26 mouse cellular contexts compared by ENCODE assay signal in the genomic region with DNA sequence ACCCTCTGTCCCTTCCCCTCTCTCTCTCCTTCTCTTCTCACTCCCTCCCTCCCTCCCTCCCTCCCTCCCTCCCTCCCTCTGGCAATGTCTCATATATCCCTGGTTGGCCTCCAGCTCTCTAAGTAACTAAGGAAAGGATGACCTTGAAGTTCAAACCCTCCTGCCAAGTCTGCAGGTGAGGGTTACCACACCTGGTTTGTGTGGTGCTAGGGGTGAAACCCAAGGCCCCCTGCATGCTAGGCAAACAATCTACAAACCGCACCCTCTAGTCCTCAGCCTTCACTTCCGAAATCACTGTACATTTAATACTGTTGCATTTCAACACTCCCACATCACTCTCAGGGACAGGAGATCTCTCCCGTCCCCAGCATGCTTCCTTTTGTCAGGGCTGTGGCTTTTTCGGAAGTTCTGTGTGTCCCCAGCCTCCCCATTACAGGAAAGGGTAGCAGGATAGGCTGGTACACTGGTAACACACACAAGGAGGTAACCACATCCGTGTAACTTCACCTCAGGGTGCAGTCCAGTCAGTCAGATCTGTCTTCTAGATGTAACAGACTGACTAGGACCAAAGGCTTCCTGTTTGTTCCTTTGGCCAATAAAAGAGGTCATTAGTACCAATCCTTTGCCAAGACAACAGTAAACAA. TPM values are rescaled to one million over a fixed set of nuclear protein-coding genes. Genes with fewer than 3 reads are reported as not detected.
A peak's percentile ranks its signal among the peaks of the same experiment; 100 is the strongest.
DNase-seq lines count a peak whose midpoint lies in the region; ATAC-seq and TF ChIP-seq lines count a peak whose summit lies in the region.
"Had no signal": no experiment of that assay in that cellular context is flagged by ENCODE, and none has a peak within 500 bp of the region (broad histone marks: within the 10 kb centered on the region; RNA-seq: fewer than 3 reads in every experiment).

No protein-coding gene starts in this region.

- peaks cover 22% of the 10 kb centered on the region for H3K9me3 ChIP-seq in megakaryocyte, embryonic 14.5 days
- H3K9me3 ChIP-seq in stomach, postnatal 0 days (ENCODE audit: control insufficient read depth, low read length), result no peaks in the 10 kb centered on the region
- H3K9me3 ChIP-seq in heart, embryonic 10.5 days, result no peaks in the 10 kb centered on the region

- no peak for TF ChIP-seq EP300 in stomach, postnatal 0 days (optimal IDR thresholded peaks at IDR 0.05)

- peaks cover 68% of the 10 kb centered on the region for H3K27me3 ChIP-seq in megakaryocyte, embryonic 14.5 days (replicated peaks)
- H3K27me3 ChIP-seq in stomach, postnatal 0 days (ENCODE audit: control insufficient read depth, insufficient read depth, low read length), result no peaks in the 10 kb centered on the region
- peaks cover 5% of the 10 kb centered on the region; the same call in 1 of the 2 replicates for H3K27me3 ChIP-seq in heart, embryonic 10.5 days (ENCODE audit: insufficient read depth, poor library complexity, severe bottlenecking)

- no peaks in the 10 kb centered on the region for H3K36me3 ChIP-seq in megakaryocyte, embryonic 14.5 days (replicated peaks; ENCODE audit: low read length)
- H3K36me3 ChIP-seq in stomach, postnatal 0 days (ENCODE audit: control insufficient read depth, insufficient read depth, low read length), result no peaks in the 10 kb centered on the region
- H3K36me3 ChIP-seq in heart, embryonic 10.5 days, result no peaks in the 10 kb centered on the region
- H3K36me3 ChIP-seq: limb, embryonic 13.5 days had no signal

- WGBS in stomach, postnatal 0 days, result 30% methylated on average over 5 of the region's 5 CpGs
- WGBS in heart, embryonic 10.5 days, result 44% methylated on average over 5 of the region's 5 CpGs

- peak overlapping the region; percentile 28 for H3K4me3 ChIP-seq in megakaryocyte, embryonic 14.5 days (replicated peaks)
- no peak overlapping the region for H3K4me3 ChIP-seq in stomach, postnatal 0 days (ENCODE audit: low read depth, low read length)
- no peak overlapping the region for H3K4me3 ChIP-seq in heart, embryonic 10.5 days
- H3K4me3 ChIP-seq: erythroblast, embryonic 14.5 days; gastrocnemius, adult 2 months; limb, embryonic 13.5 days; myocyte had no signal

- ATAC-seq in stomach, postnatal 0 days (ENCODE audit: low FRiP score, low TSS enrichment), result peak; percentile 69
- no peak for ATAC-seq in erythroblast, adult 5-6 weeks (replicated peaks; ENCODE audit: low FRiP score, poor library complexity, severe bottlenecking)
- ATAC-seq: forebrain, embryonic 16.5 days; hindbrain, embryonic 16.5 days had no signal

- peak; percentile 28 for DNase-seq in kidney, adult 18-20 months
- DNase-seq in kidney, adult 8-10 months, result no peak
- DNase-seq in lung, postnatal 36 days, result peak; percentile 30
- no peak for DNase-seq in lung, postnatal 4 days
- peak; percentile 30 for DNase-seq in stomach, postnatal 0 days (ENCODE audit: low spot score)
- no peak for DNase-seq in heart, embryonic 10.5 days (ENCODE audit: low spot score)
- DNase-seq: adrenal gland, adult 8-10 months; cerebellum, adult 9-10 months; embryo, embryonic 11 days; gastrocnemius, adult 2 months; heart, adult 18-20 months; heart, postnatal 10 days; right cerebral cortex, postnatal 14 days; thymus, adult 18-20 months had no signal

- no peak overlapping the region for H3K4me2 ChIP-seq in stomach, postnatal 0 days (replicated peaks; ENCODE audit: low read depth)
- H3K4me2 ChIP-seq: limb, embryonic 13.5 days; midbrain, embryonic 11.5 days had no signal

- H3K4me1 ChIP-seq in megakaryocyte, embryonic 14.5 days, result peaks cover 10% of the 10 kb centered on the region
- 0 out of 2 replicates have a peak, but pooled peaks cover 4% of the 10 kb centered on the region for H3K4me1 ChIP-seq in stomach, postnatal 0 days (replicated peaks; ENCODE audit: control insufficient read depth, insufficient read depth)
- H3K4me1 ChIP-seq in heart, embryonic 10.5 days, result peaks cover 4% of the 10 kb centered on the region

- H3K27ac ChIP-seq in stomach, postnatal 0 days (replicated peaks), result 0 out of 2 replicates have a peak overlapping the region, but pooled peaks have one; percentile 45
- H3K27ac ChIP-seq in heart, embryonic 10.5 days, result no peak overlapping the region
- H3K27ac ChIP-seq: gastrocnemius, adult 2 months; limb, embryonic 13.5 days had no signal

- no peak overlapping the region for H3K9ac ChIP-seq in stomach, postnatal 0 days (ENCODE audit: low read length)
- H3K9ac ChIP-seq: limb, embryonic 13.5 days had no signal

- no peak for TF ChIP-seq CTCF in stomach, postnatal 0 days (IDR thresholded peaks at IDR 0.05; ENCODE audit: low read depth)

RNA-seq across cellular contexts. Expression of gene Wfdc2, which starts 17.6 kb away (rescaled TPM):
- polyA plus RNA-seq in megakaryocyte, embryonic 14.5 days (2012; ENCODE audit: insufficient read depth, low replicate concordance), result 0.48 TPM in 1 of 2 replicates, not detected in the other
- 123 and 147 TPM in 2 replicates for polyA plus RNA-seq in stomach, postnatal 0 days (2015; fragmentation: Nextera tagmentation; extraction: Ambion mirVana)
- polyA plus RNA-seq in heart, embryonic 10.5 days (2016; fragmentation: Nextera tagmentation; extraction: Ambion mirVana), result 11.1 and 28.0 TPM in 2 replicates
- total RNA-seq in erythroblast, adult 5-6 weeks (2015; ENCODE audit: low replicate concordance), result not detected in 2 replicates
- not detected in 2 replicates for total RNA-seq in erythroblast, adult 5-6 weeks (2017; ENCODE audit: low replicate concordance)
- total RNA-seq: adrenal gland, adult 8-10 months; gastrocnemius, adult 2 months had no signal
- polyA plus RNA-seq: erythroblast, embryonic 14.5 days; myocyte had no signal

RNA-seq across cellular contexts. Expression of gene Spint3, which starts 28.7 kb away (rescaled TPM):
- polyA plus RNA-seq in megakaryocyte, embryonic 14.5 days (2012; ENCODE audit: insufficient read depth, low replicate concordance), result not detected in 2 replicates
- not detected in 2 replicates for polyA plus RNA-seq in stomach, postnatal 0 days (2015; fragmentation: Nextera tagmentation; extraction: Ambion mirVana)
- polyA plus RNA-seq in heart, embryonic 10.5 days (2016; fragmentation: Nextera tagmentation; extraction: Ambion mirVana), result not detected in 2 replicates
- total RNA-seq in erythroblast, adult 5-6 weeks (2015; ENCODE audit: low replicate concordance), result not detected in 2 replicates
- total RNA-seq in erythroblast, adult 5-6 weeks (2017; ENCODE audit: low replicate concordance), result not detected in 2 replicates
- total RNA-seq: adrenal gland, adult 8-10 months; ES-E14; gastrocnemius, adult 2 months; heart, adult 18-20 months; heart, postnatal 10 days; layer of hippocampus, adult 8-10 months; left cerebral cortex, adult 8-10 months had no signal
- polyA plus RNA-seq: erythroblast, embryonic 14.5 days; forebrain, embryonic 16.5 days; hindbrain, embryonic 16.5 days; limb, embryonic 13.5 days; liver, embryonic 16.5 days; midbrain, embryonic 11.5 days; myocyte had no signal

RNA-seq across cellular contexts. Expression of gene Wfdc6a, which starts 40.7 kb away (rescaled TPM):
- polyA plus RNA-seq in megakaryocyte, embryonic 14.5 days (2012; ENCODE audit: insufficient read depth, low replicate concordance), result not detected in 2 replicates
- polyA plus RNA-seq in stomach, postnatal 0 days (2015; fragmentation: Nextera tagmentation; extraction: Ambion mirVana), result 0.75 and 1.1 TPM in 2 replicates
- polyA plus RNA-seq in heart, embryonic 10.5 days (2016; fragmentation: Nextera tagmentation; extraction: Ambion mirVana), result not detected in 2 replicates
- total RNA-seq in erythroblast, adult 5-6 weeks (2015; ENCODE audit: low replicate concordance), result not detected in 2 replicates
- total RNA-seq in erythroblast, adult 5-6 weeks (2017; ENCODE audit: low replicate concordance), result not detected in 2 replicates
- total RNA-seq: ES-E14; gastrocnemius, adult 2 months; heart, adult 18-20 months; heart, postnatal 10 days; layer of hippocampus, adult 8-10 months; left cerebral cortex, adult 8-10 months had no signal
- polyA plus RNA-seq: erythroblast, embryonic 14.5 days; forebrain, embryonic 16.5 days; limb, embryonic 13.5 days; midbrain, embryonic 11.5 days; myocyte had no signal

RNA-seq across cellular contexts. Expression of gene Pigt, which starts 47.3 kb away (rescaled TPM):
- 103 and 177 TPM in 2 replicates for polyA plus RNA-seq in megakaryocyte, embryonic 14.5 days (2012; ENCODE audit: insufficient read depth, low replicate concordance)
- 53.6 and 54.7 TPM in 2 replicates for polyA plus RNA-seq in stomach, postnatal 0 days (2015; fragmentation: Nextera tagmentation; extraction: Ambion mirVana)
- polyA plus RNA-seq in heart, embryonic 10.5 days (2016; fragmentation: Nextera tagmentation; extraction: Ambion mirVana), result 51.0 and 59.1 TPM in 2 replicates
- 13.6 and 17.1 TPM in 2 replicates for total RNA-seq in erythroblast, adult 5-6 weeks (2015; ENCODE audit: low replicate concordance)
- total RNA-seq in erythroblast, adult 5-6 weeks (2017; ENCODE audit: low replicate concordance), result 7.0 and 8.6 TPM in 2 replicates

RNA-seq across cellular contexts. Expression of gene Eppin, which starts 48.8 kb away (rescaled TPM):
- polyA plus RNA-seq in megakaryocyte, embryonic 14.5 days (2012; ENCODE audit: insufficient read depth, low replicate concordance), result not detected in 2 replicates
- not detected in 2 replicates for polyA plus RNA-seq in stomach, postnatal 0 days (2015; fragmentation: Nextera tagmentation; extraction: Ambion mirVana)
- polyA plus RNA-seq in heart, embryonic 10.5 days (2016; fragmentation: Nextera tagmentation; extraction: Ambion mirVana), result not detected in 2 replicates
- not detected in 2 replicates for total RNA-seq in erythroblast, adult 5-6 weeks (2015; ENCODE audit: low replicate concordance)
- total RNA-seq in erythroblast, adult 5-6 weeks (2017; ENCODE audit: low replicate concordance), result not detected in 2 replicates
- total RNA-seq: adrenal gland, adult 8-10 months; ES-E14; gastrocnemius, adult 2 months; heart, adult 18-20 months; heart, postnatal 10 days; layer of hippocampus, adult 8-10 months; left cerebral cortex, adult 8-10 months had no signal
- polyA plus RNA-seq: erythroblast, embryonic 14.5 days; forebrain, embryonic 16.5 days; hindbrain, embryonic 16.5 days; limb, embryonic 13.5 days; liver, embryonic 16.5 days; midbrain, embryonic 11.5 days; myocyte had no signal

Comparison
In these comparisons a context has a peak if more than half of its experiments do, and no peak if none do; other contexts are left out.
1. DNase-seq: peak in kidney, adult 18-20 months (single experiment), lung, postnatal 36 days (single experiment) and stomach, postnatal 0 days (single experiment); none in kidney, adult 8-10 months (0 of 2), lung, postnatal 4 days (0 of 2) and heart, embryonic 10.5 days (single experiment).